In genomic region chr2:131159491-131159910, GRCm38 (mm10) we compare ENCODE assay signal across 9 mouse cellular contexts. TPM values are rescaled to one million over a fixed set of nuclear protein-coding genes. Genes with fewer than 3 reads are reported as not detected.
DNase-seq lines count a peak whose midpoint lies in the region; ATAC-seq lines count a peak whose summit lies in the region.
"Had no signal": no experiment of that assay in that cellular context is flagged by ENCODE, and none has a peak within 500 bp of the region (broad histone marks: within the 10 kb centered on the region; RNA-seq: fewer than 3 reads in every experiment).

No protein-coding gene starts in this region.

- intact Hi-C loops in heart, postnatal 14 days (cut with DNase I): no loop called here

- H3K36me3 ChIP-seq in heart, embryonic 16.5 days (ENCODE audit: control insufficient read depth, insufficient read depth): no peaks in the 10 kb centered on the region
- no peaks in the 10 kb centered on the region; the same call in 1 of the 2 replicates for H3K36me3 ChIP-seq in limb, embryonic 11.5 days (ENCODE audit: control insufficient read depth, insufficient read depth, low read length)

- peak overlapping the region; percentile 97 for H3K4me2 ChIP-seq in heart, embryonic 16.5 days (ENCODE audit: low read depth, low read length)
- peak overlapping the region; percentile 92 for H3K4me2 ChIP-seq in limb, embryonic 11.5 days (ENCODE audit: low read depth, severe bottlenecking)

- peak; percentile 26 for ATAC-seq in heart, embryonic 16.5 days (replicated peaks; ENCODE audit: extremely low read depth, insufficient read depth, low FRiP score)
- ATAC-seq in erythroid progenitor cell, adult 5-6 weeks (replicated peaks; ENCODE audit: low FRiP score, poor library complexity, severe bottlenecking): peak; percentile 76
- ATAC-seq in limb, embryonic 11.5 days (ENCODE audit: insufficient number of reproducible peaks, low FRiP score, low TSS enrichment, low read depth): peak; percentile 69
- peak; percentile 80 for ATAC-seq in megakaryocyte-erythroid progenitor cell, adult 5-6 weeks (replicated peaks; ENCODE audit: low FRiP score, low TSS enrichment, poor library complexity, severe bottlenecking)

- no peaks in the 10 kb centered on the region for H3K27me3 ChIP-seq in heart, embryonic 16.5 days (ENCODE audit: control insufficient read depth, insufficient read depth, low read length)
- H3K27me3 ChIP-seq in limb, embryonic 11.5 days (ENCODE audit: control insufficient read depth, insufficient read depth, low read length): no peaks in the 10 kb centered on the region

- no peak for DNase-seq in heart, postnatal 14 days
- peak; percentile 65 for DNase-seq in MN1 (ENCODE audit: low spot score)
- DNase-seq in limb, embryonic 11.5 days (ENCODE audit: low spot score): no peak
- DNase-seq in gastrocnemius, adult 18-20 months (ENCODE audit: low spot score): no peak
- no peak for DNase-seq in gastrocnemius, adult 8-10 months (ENCODE audit: low spot score in 2 of 2)

- no peaks in the 10 kb centered on the region; the same call in 1 of the 2 replicates for H3K9me3 ChIP-seq in heart, embryonic 16.5 days (replicated peaks; ENCODE audit: control insufficient read depth, low read length)
- H3K9me3 ChIP-seq in limb, embryonic 11.5 days (ENCODE audit: control insufficient read depth, low read length): no peaks in the 10 kb centered on the region

- peak overlapping the region; percentile 79 for H3K27ac ChIP-seq in heart, embryonic 16.5 days (ENCODE audit: low read length)
- 0 out of 2 replicates have a peak overlapping the region, but pooled peaks have one; percentile 45 for H3K27ac ChIP-seq in limb, embryonic 11.5 days (replicated peaks; ENCODE audit: low read depth, low read length)

- WGBS in heart, embryonic 16.5 days: under 1% methylated on average over 18 of the region's 18 CpGs
- 0% methylated on average over 18 of the region's 18 CpGs for WGBS in limb, embryonic 11.5 days

- peak overlapping the region; percentile 94 for H3K4me3 ChIP-seq in heart, embryonic 16.5 days (ENCODE audit: low read length)
- peak overlapping the region; percentile 78 for H3K4me3 ChIP-seq in limb, embryonic 11.5 days (ENCODE audit: low read depth, low read length)

- H3K9ac ChIP-seq in heart, embryonic 16.5 days (ENCODE audit: low read length): peak overlapping the region; percentile 86
- peak overlapping the region; percentile 83 for H3K9ac ChIP-seq in limb, embryonic 11.5 days (ENCODE audit: low read length)

- peaks cover 10% of the 10 kb centered on the region for H3K4me1 ChIP-seq in heart, embryonic 16.5 days (ENCODE audit: control insufficient read depth, insufficient read depth, low read length)
- H3K4me1 ChIP-seq in limb, embryonic 11.5 days (ENCODE audit: control insufficient read depth, insufficient read depth, low read length): no peaks in the 10 kb centered on the region

RNA-seq across cellular contexts. Expression of gene 1700037H04Rik, which starts 0.4 kb away (rescaled TPM):
- 65.1 and 73.7 TPM in 2 replicates for polyA plus RNA-seq in heart, embryonic 16.5 days (2015; fragmentation: Nextera tagmentation; extraction: Ambion mirVana)
- 10 to 100 TPM; 11.1 to 12.2 TPM for total RNA-seq in heart, postnatal 14 days (2021)
- 124 and 160 TPM in 2 replicates for total RNA-seq in erythroid progenitor cell, adult 5-6 weeks (2015; ENCODE audit: low replicate concordance)
- total RNA-seq in erythroid progenitor cell, adult 5-6 weeks (2017; ENCODE audit: low replicate concordance): 58.5 and 68.4 TPM in 2 replicates
- polyA plus RNA-seq in limb, embryonic 11.5 days (2014; fragmentation: Nextera tagmentation; extraction: Ambion mirVana): 78.0 and 78.9 TPM in 2 replicates
- total RNA-seq in megakaryocyte-erythroid progenitor cell, adult 5-6 weeks (2014; fragmentation: Nextera tagmentation): 92.8 and 94.2 TPM in 2 replicates
- total RNA-seq in megakaryocyte-erythroid progenitor cell, adult 5-6 weeks (2017): 29.0 and 55.6 TPM in 2 replicates
- 1 to 10 TPM; 4.2 to 4.3 TPM for total RNA-seq in gastrocnemius, adult 18-20 months (2021)
- total RNA-seq in gastrocnemius, adult 8-10 months (2022): 1 to 10 TPM; 2.6 to 5.9 (median 4.4) TPM

RNA-seq across cellular contexts. Expression of gene Cenpb, which starts 20.4 kb away (rescaled TPM):
- 7.4 and 7.9 TPM in 2 replicates for polyA plus RNA-seq in heart, embryonic 16.5 days (2015; fragmentation: Nextera tagmentation; extraction: Ambion mirVana)
- total RNA-seq in heart, postnatal 14 days (2021): 10 to 100 TPM; 60.6 to 61.0 TPM
- total RNA-seq in erythroid progenitor cell, adult 5-6 weeks (2015; ENCODE audit: low replicate concordance): 8.3 and 8.8 TPM in 2 replicates
- 12.5 and 15.1 TPM in 2 replicates for total RNA-seq in erythroid progenitor cell, adult 5-6 weeks (2017; ENCODE audit: low replicate concordance)
- 6.8 and 8.5 TPM in 2 replicates for polyA plus RNA-seq in limb, embryonic 11.5 days (2014; fragmentation: Nextera tagmentation; extraction: Ambion mirVana)
- 8.0 and 8.8 TPM in 2 replicates for total RNA-seq in megakaryocyte-erythroid progenitor cell, adult 5-6 weeks (2014; fragmentation: Nextera tagmentation)
- total RNA-seq in megakaryocyte-erythroid progenitor cell, adult 5-6 weeks (2017): 6.8 and 10.8 TPM in 2 replicates
- total RNA-seq in gastrocnemius, adult 18-20 months (2021): 10 to 100 TPM; 67.4 to 72.2 TPM
- total RNA-seq in gastrocnemius, adult 8-10 months (2022): 10 to 100 TPM; 77.4 to 89.0 (median 82.6) TPM

RNA-seq across cellular contexts. Expression of gene Gm11037, which starts 26.2 kb away (rescaled TPM):
- polyA plus RNA-seq in heart, embryonic 16.5 days (2015; fragmentation: Nextera tagmentation; extraction: Ambion mirVana): not detected in 2 replicates
- not detected for total RNA-seq in heart, postnatal 14 days (2021)
- total RNA-seq in erythroid progenitor cell, adult 5-6 weeks (2015; ENCODE audit: low replicate concordance): not detected in 2 replicates
- total RNA-seq in erythroid progenitor cell, adult 5-6 weeks (2017; ENCODE audit: low replicate concordance): not detected in 2 replicates
- polyA plus RNA-seq in limb, embryonic 11.5 days (2014; fragmentation: Nextera tagmentation; extraction: Ambion mirVana): not detected in 2 replicates
- not detected in 2 replicates for total RNA-seq in megakaryocyte-erythroid progenitor cell, adult 5-6 weeks (2014; fragmentation: Nextera tagmentation)
- not detected in 2 replicates for total RNA-seq in megakaryocyte-erythroid progenitor cell, adult 5-6 weeks (2017)
- total RNA-seq in gastrocnemius, adult 18-20 months (2021): not detected
- total RNA-seq in gastrocnemius, adult 8-10 months (2022): not detected
- polyA plus RNA-seq: brain, embryonic 14.5 days had no signal

RNA-seq across cellular contexts. Expression of gene Cdc25b, which starts 27.2 kb away (rescaled TPM):
- polyA plus RNA-seq in heart, embryonic 16.5 days (2015; fragmentation: Nextera tagmentation; extraction: Ambion mirVana): 50.4 and 55.8 TPM in 2 replicates
- total RNA-seq in heart, postnatal 14 days (2021): 10 to 100 TPM; 12.2 to 14.4 TPM
- total RNA-seq in erythroid progenitor cell, adult 5-6 weeks (2015; ENCODE audit: low replicate concordance): 345 and 367 TPM in 2 replicates
- total RNA-seq in erythroid progenitor cell, adult 5-6 weeks (2017; ENCODE audit: low replicate concordance): 664 and 783 TPM in 2 replicates
- 48.7 and 49.6 TPM in 2 replicates for polyA plus RNA-seq in limb, embryonic 11.5 days (2014; fragmentation: Nextera tagmentation; extraction: Ambion mirVana)
- total RNA-seq in megakaryocyte-erythroid progenitor cell, adult 5-6 weeks (2014; fragmentation: Nextera tagmentation): 8.7 and 21.6 TPM in 2 replicates
- 5.4 and 19.0 TPM in 2 replicates for total RNA-seq in megakaryocyte-erythroid progenitor cell, adult 5-6 weeks (2017)
- under 1 TPM; 0.78 to 0.95 TPM for total RNA-seq in gastrocnemius, adult 18-20 months (2021)
- total RNA-seq in gastrocnemius, adult 8-10 months (2022): 1 to 10 TPM; 1.2 to 2.3 (median 1.9) TPM

RNA-seq across cellular contexts. Expression of gene Spef1, which starts 27.6 kb away (rescaled TPM):
- 2.0 and 2.8 TPM in 2 replicates for polyA plus RNA-seq in heart, embryonic 16.5 days (2015; fragmentation: Nextera tagmentation; extraction: Ambion mirVana)
- total RNA-seq in heart, postnatal 14 days (2021): 1 to 10 TPM; 7.6 to 8.3 TPM
- 4.6 and 4.7 TPM in 2 replicates for total RNA-seq in erythroid progenitor cell, adult 5-6 weeks (2015; ENCODE audit: low replicate concordance)
- total RNA-seq in erythroid progenitor cell, adult 5-6 weeks (2017; ENCODE audit: low replicate concordance): 4.1 and 6.4 TPM in 2 replicates
- 3.7 and 5.2 TPM in 2 replicates for polyA plus RNA-seq in limb, embryonic 11.5 days (2014; fragmentation: Nextera tagmentation; extraction: Ambion mirVana)
- total RNA-seq in megakaryocyte-erythroid progenitor cell, adult 5-6 weeks (2014; fragmentation: Nextera tagmentation): 3.7 and 4.1 TPM in 2 replicates
- 1.3 and 2.5 TPM in 2 replicates for total RNA-seq in megakaryocyte-erythroid progenitor cell, adult 5-6 weeks (2017)
- 1 to 10 TPM in 1 of 2 experiments, under 1 TPM in 1; 0.84 to 1.4 TPM for total RNA-seq in gastrocnemius, adult 18-20 months (2021)
- 1 to 10 TPM in 3 of 4 experiments, under 1 TPM in 1; 0.94 to 1.7 (median 1.5) TPM for total RNA-seq in gastrocnemius, adult 8-10 months (2022)

Comparison
In these comparisons a context has a peak if more than half of its experiments do, and no peak if none do; other contexts are left out.
1. ATAC-seq: peak in every context shown above with its lines; median percentile 80 in megakaryocyte-erythroid progenitor cell, adult 5-6 weeks; 76 in erythroid progenitor cell, adult 5-6 weeks; 69 in limb, embryonic 11.5 days; 26 in heart, embryonic 16.5 days.